Mouse (Mus musculus): ENCODE measurements at regions not wholly inside any gene's neighbourhood (a gene's known extent, or its start where the extent isn't known, plus 50 kb on each side); places are given as distances from the start of the nearest gene placed in this dataset.

DNA sequence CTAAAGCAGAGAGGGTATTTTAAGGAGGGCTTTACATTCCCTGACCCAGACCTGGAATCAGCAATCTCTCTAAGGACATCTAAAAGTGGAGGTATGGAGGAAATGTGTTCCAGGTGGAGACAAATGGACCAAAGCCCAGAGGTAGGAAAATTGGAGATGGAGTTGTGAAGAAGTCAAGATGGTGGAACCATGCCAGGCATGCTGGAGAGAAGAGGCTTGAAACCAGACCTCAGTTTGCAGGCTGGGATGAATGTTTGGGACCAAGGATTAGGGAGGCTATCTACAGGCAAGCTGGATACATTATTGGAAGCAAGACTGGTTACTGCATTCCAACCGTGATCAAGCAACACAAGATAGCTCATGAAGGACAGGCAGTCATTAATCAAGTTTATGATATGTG is 88.3 kb upstream of the Nckap5 start:
- DNase-seq (ENCODE audit: low read depth, low spot score) = no peak

DNA sequence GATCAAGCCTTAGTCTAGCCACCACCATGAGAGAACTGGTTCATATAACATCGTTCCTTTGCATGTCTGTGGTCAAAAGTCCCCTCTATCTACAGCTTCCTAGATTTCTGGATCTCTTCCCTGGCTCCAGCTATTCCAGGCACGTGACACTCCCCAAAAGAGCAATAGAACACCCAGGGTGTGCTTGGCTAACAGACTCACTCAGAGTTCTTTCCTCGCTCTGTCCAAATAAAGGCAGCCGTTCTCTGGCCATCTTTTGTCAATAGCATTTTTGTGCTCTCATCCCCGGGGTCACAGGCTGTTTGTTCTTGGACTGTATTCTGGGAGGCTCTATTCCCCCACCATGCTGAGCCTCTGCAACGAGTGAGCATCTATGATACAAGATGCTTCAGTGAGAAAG is 87.3 kb upstream of the Nckap5 start:
- no peak for DNase-seq (ENCODE audit: low read depth, low spot score)

DNA sequence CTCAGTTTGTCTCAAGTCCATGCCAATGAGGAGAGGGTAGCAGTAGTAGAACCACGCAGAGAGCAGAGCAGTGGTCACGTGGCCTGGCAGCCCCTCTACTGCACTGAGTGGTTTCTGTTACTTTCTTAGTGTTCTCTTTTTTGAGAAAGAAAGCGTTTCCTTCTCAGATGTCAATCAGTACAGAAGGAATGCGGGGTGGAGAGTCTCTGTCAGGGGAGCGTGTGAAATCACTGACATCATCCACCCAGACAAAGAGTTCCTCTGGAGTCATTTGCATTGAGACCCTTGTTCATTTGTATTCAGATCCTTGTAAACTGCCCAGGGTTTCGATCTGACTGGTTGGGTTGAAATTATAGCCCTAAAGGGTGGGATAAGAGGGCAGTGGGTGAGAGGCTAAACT is 85.8 kb upstream of the Nckap5 start:
- DNase-seq (ENCODE audit: low read depth, low spot score) = peak; percentile 53

DNA sequence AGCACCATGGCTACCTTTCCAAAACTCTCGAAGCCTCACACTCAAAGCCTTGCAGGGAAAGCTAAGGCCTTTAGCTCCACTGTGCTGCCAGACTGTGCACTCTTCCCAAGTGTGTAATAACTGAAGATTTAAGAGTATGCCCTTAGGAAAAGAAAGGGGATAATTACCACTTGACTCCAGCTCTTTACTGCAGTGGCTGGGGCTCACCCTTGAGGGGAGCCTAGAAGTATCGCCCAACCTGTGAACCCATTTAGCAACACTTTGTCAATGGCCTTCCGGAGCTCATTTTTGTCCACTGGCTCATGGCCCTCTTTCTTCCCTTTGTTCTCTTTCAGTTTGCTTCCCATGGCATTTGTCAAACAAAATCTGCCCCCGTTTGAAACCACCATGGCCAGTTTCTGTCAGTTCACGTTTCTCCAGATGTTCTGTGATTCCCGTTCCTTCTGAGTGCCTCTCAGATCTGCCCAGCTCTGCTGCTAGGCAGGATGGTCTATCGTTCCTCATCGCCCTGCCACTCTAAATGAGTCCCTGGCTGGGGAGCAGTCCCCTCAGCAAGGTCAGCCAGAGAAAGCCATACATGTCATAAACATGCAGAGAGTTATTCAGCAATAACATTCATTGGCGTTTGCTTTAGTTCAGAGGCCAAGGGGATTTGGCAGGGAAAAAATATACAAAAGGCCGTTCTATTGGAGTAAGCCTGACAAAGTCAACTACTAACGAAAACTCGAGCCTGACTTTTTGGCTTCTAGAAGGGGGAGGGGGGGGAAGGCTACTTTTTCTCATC is 80.9 kb upstream of the Nckap5 start:
- no peak for DNase-seq (ENCODE audit: low read depth, low spot score)

DNA sequence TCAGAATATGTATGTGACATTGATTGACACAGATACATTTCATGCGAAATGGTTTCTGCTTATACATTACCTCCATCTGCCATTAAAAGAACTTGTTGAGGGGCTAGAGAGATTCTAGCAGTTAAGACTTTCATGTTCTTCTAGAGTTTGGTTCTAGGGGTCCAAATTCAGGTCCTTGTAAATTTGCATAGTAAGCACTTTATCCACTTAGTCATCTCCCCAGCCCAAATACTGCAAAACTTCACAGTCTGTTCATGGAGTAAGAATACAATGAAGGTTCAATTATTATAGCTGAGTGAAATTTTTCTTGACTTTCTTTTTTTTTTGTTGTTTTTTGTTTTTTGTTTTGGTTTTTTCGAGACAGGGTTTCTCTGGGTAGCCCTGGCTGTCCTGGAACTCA is 76.8 kb upstream of the Nckap5 start:
- no peak for DNase-seq (ENCODE audit: low read depth, low spot score)

DNA sequence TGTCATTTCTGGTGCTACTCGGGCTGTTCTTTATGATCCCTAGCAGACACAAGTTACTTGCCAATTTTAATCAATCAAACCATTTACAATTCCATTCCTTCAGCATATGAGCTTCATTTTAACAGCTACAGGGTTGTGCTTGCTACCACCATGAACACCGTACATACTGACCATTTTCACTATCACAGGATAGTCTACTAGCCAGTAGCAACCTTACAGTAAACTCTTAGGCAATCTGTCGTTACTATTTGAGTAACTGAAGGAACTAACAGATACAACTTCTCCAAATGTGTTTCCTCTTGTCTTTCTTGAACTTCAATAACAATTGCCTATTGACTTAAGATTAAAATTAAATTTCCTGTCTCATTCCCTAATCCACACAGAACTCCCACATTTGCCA is 67.9 kb upstream of the Nckap5 start:
- no peak for DNase-seq (ENCODE audit: low read depth, low spot score)

DNA sequence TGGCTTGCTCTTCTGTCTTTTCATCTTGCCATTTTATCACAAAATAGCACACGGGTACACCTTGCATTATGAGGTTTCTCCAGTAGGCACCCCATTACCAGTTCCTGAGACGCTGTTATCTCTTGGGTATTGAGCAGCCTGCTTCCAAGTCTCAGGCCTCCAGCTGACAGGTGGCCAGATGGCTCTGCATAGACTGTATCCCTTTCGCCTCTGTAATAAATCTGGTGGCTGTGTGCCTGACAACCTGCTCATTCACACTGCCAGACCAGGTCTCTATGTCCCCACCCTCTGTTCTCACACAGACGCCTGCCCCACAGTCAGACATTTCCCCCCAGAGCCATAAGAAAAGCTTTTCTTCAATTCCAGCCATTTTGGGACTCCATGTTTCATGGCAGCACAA is 66.3 kb upstream of the Nckap5 start:
- no peak for DNase-seq (ENCODE audit: low read depth, low spot score)

DNA sequence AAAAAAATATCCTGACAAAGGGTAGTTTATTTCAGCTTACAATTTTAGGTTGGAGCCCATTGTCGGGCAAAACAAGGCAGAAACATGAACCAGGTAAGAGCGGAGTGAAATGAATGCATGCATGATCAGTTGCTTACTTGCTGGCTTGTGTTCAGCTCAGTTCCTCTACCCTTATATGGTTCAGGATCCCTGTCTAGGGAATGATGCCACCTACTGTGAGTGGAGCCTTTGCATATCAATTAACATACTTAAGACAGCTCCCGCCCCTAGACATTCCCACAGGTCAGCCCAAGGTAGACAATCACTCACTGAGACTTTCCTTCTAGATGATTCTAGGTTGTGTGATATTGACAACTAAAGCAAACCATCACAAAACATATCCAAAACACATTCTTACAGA is 50.2 kb upstream of the Nckap5 start:
- DNase-seq (ENCODE audit: low read depth, low spot score) = peak; percentile 65

All from ES-CJ7 (cell line).